Mouse (Mus musculus) hindbrain, embryonic 11.5 days (tissue): Measurements from ENCODE around the gene Ipo11. TPM values are rescaled to one million over a fixed set of nuclear protein-coding genes. Genes with fewer than 3 reads are reported as not detected.
A peak's percentile ranks its signal among the peaks of the same experiment; 100 is the strongest.

ENCODE experiments used
- ATAC-seq: fragments of 200-750 bp; cut with Nextera tagmentation; 2 replicates; pipeline ENCODE4 v1.8.0; 2017; ENCODE audit warnings: mild to moderate bottlenecking, moderate TSS enrichment, moderate library complexity; ENCODE audit not compliant: low FRiP score
- DNase-seq: peaks from one replicate; pipeline ENCODE4 v3.0.0-alpha.2; 2015; ENCODE audit warnings: low spot score
- H3K27ac ChIP-seq: fragments of 300-500 bp; sonication (generic); 2 replicates; pipeline ENCODE4 v1.5.1; 2014; ENCODE audit warnings: mild to moderate bottlenecking, low read depth, low read length
- H3K27me3 ChIP-seq: fragments of 300-500 bp; sonication (generic); 2 replicates; pipeline ENCODE4 v1.6.1; 2014; ENCODE audit warnings: mild to moderate bottlenecking, low read length, moderate library complexity, mixed read lengths; ENCODE audit not compliant: control insufficient read depth, insufficient read depth
- H3K36me3 ChIP-seq: fragments of 300-500 bp; sonication (generic); 2 replicates; pipeline ENCODE4 v1.6.1; 2014; ENCODE audit warnings: mild to moderate bottlenecking, low read length, moderate library complexity, mixed read lengths; ENCODE audit not compliant: control insufficient read depth, insufficient read depth
- H3K4me1 ChIP-seq: fragments of 300-500 bp; sonication (generic); replicated peaks from 2 replicates; pipeline ENCODE4 v1.6.1; 2014; ENCODE audit warnings: low read length, mixed read lengths; ENCODE audit not compliant: control insufficient read depth, insufficient read depth
- H3K4me2 ChIP-seq: fragments of 300-500 bp; sonication (generic); replicated peaks from 2 replicates; pipeline ENCODE4 v1.6.1; 2014; ENCODE audit warnings: mild to moderate bottlenecking, low read depth, low read length
- H3K4me3 ChIP-seq: fragments of 300-500 bp; sonication (generic); 2 replicates; pipeline ENCODE4 v1.5.1; 2014; ENCODE audit warnings: low read depth, low read length
- H3K9ac ChIP-seq: fragments of 300-500 bp; sonication (generic); 2 replicates; pipeline ENCODE4 v1.6.1; 2014; ENCODE audit warnings: low read depth, low read length
- H3K9me3 ChIP-seq: fragments of 300-500 bp; sonication (generic); 2 replicates; pipeline ENCODE4 v1.6.1; 2016; ENCODE audit warnings: low read length; ENCODE audit not compliant: control insufficient read depth
- WGBS: fragments of 180-500 bp; shearing (Covaris S2); extraction: QIAGEN DNeasy Blood & Tissue Kit; methylation state at CpG from one replicate; pipeline ENCODE4 v1.1.7; 2014; 5-methylcytosine and 5-hydroxymethylcytosine counted together
- polyA plus RNA-seq: library from polyadenylated mRNA; unstranded; fragments of >200 nt; fragmentation: Nextera tagmentation; extraction: Ambion mirVana; gene quantifications from 2 replicates; pipeline ENCODE4 v1.2.1, GENCODE M21; 2014

Gene Ipo11
- polyA plus RNA-seq, 1 experiment from 2014 or later, result 69.5 TPM

GRCm38 (mm10) chr13:106788817-106789216, 147.9 kb downstream of the Ipo11 start:
- 81% methylated on average over 7 of the region's 7 CpGs for WGBS
- no peak overlapping the region for H3K27ac ChIP-seq
- H3K9ac ChIP-seq, result no peak overlapping the region
- no peak overlapping the region for H3K4me2 ChIP-seq
- H3K4me1 ChIP-seq, result no peaks in the 10 kb centered on the region
- H3K9me3 ChIP-seq, result no peaks in the 10 kb centered on the region
- no peak for ATAC-seq
- H3K27me3 ChIP-seq, result no peaks in the 10 kb centered on the region
- H3K36me3 ChIP-seq, result no peaks in the 10 kb centered on the region
- peak; percentile 11 for DNase-seq
- no peak overlapping the region for H3K4me3 ChIP-seq

GRCm38 (mm10) chr13:106768807-106769206, 168.0 kb downstream of the Ipo11 start:
- 90% methylated on average over 10 of the region's 10 CpGs for WGBS
- ATAC-seq, result no peak
- DNase-seq, result no peak

GRCm38 (mm10) chr13:106762611-106763010, 174.1 kb downstream of the Ipo11 start:
- no peak for DNase-seq
- Histone ChIP-seq H3K9me3 (no peaks in the 10 kb centered on the region), H3K4me3 (no peak overlapping the region), H3K27me3 (no peaks in the 10 kb centered on the region), H3K27ac (no peak overlapping the region), H3K4me2 (no peak overlapping the region), H3K4me1 (no peaks in the 10 kb centered on the region), H3K36me3 (no peaks in the 10 kb centered on the region), H3K9ac (no peak overlapping the region)
- WGBS, result 57% methylated on average over 1 of the region's 1 CpGs
- ATAC-seq, result no peak

More at GRCm38 (mm10) chr13:106768807-106769206, 168.0 kb downstream of the Ipo11 start:
- no peak overlapping the region for H3K27ac ChIP-seq
- H3K36me3 ChIP-seq, result no peaks in the 10 kb centered on the region
- no peak overlapping the region for H3K4me2 ChIP-seq
- H3K4me3 ChIP-seq, result no peak overlapping the region
- no peak overlapping the region for H3K9ac ChIP-seq
- no peaks in the 10 kb centered on the region for H3K9me3 ChIP-seq
- H3K4me1 ChIP-seq, result no peaks in the 10 kb centered on the region
- H3K27me3 ChIP-seq, result no peaks in the 10 kb centered on the region

- DNase-seq, result no peak
- 0 out of 2 replicates have a peak, but pooled peaks have one; percentile 40 for ATAC-seq
- H3K27me3 ChIP-seq, result no peaks in the 10 kb centered on the region
- H3K9me3 ChIP-seq, result no peaks in the 10 kb centered on the region
- no peaks in the 10 kb centered on the region for H3K4me1 ChIP-seq
- no peak overlapping the region for H3K4me3 ChIP-seq
- no peaks in the 10 kb centered on the region for H3K36me3 ChIP-seq
- H3K4me2 ChIP-seq, result no peak overlapping the region
- no peak overlapping the region for H3K27ac ChIP-seq
- H3K9ac ChIP-seq, result no peak overlapping the region
- WGBS, result 88% methylated on average over 1 of the region's 1 CpGs
These were observed 175.1 kb downstream of the Ipo11 start for GRCm38 (mm10) chr13:106761661-106762060.

- Histone ChIP-seq H3K9me3 (no peaks in the 10 kb centered on the region), H3K27ac (no peak overlapping the region), H3K4me3 (no peak overlapping the region), H3K9ac (no peak overlapping the region), H3K4me2 (no peak overlapping the region), H3K4me1 (no peaks in the 10 kb centered on the region), H3K27me3 (no peaks in the 10 kb centered on the region), H3K36me3 (no peaks in the 10 kb centered on the region)
- no peak for ATAC-seq
- DNase-seq, result no peak
- WGBS, result 79% methylated on average over 14 of the region's 14 CpGs
These were observed 176.4 kb downstream of the Ipo11 start for GRCm38 (mm10) chr13:106760232-106760875.

- H3K9ac ChIP-seq, result no peak overlapping the region
- no peaks in the 10 kb centered on the region for H3K36me3 ChIP-seq
- no peaks in the 10 kb centered on the region for H3K4me1 ChIP-seq
- H3K9me3 ChIP-seq, result no peaks in the 10 kb centered on the region
- H3K27ac ChIP-seq, result no peak overlapping the region
- no peak overlapping the region for H3K4me3 ChIP-seq
- ATAC-seq (no peak), DNase-seq (no peak)
- WGBS, result 71% methylated on average over 5 of the region's 5 CpGs
- H3K27me3 ChIP-seq, result no peaks in the 10 kb centered on the region
- no peak overlapping the region for H3K4me2 ChIP-seq
These were observed 180.9 kb downstream of the Ipo11 start for GRCm38 (mm10) chr13:106755892-106756291.

- DNase-seq (no peak), ATAC-seq (no peak)
- H3K9ac ChIP-seq, result no peak overlapping the region
- no peaks in the 10 kb centered on the region for H3K9me3 ChIP-seq
- H3K4me1 ChIP-seq, result no peaks in the 10 kb centered on the region
- no peaks in the 10 kb centered on the region for H3K27me3 ChIP-seq
- H3K4me3 ChIP-seq, result no peak overlapping the region
- WGBS, result 85% methylated on average over 3 of the region's 3 CpGs
- H3K36me3 ChIP-seq, result no peaks in the 10 kb centered on the region
- no peak overlapping the region for H3K4me2 ChIP-seq
- no peak overlapping the region for H3K27ac ChIP-seq
These were observed 182.5 kb downstream of the Ipo11 start for GRCm38 (mm10) chr13:106754216-106754615.

- DNase-seq (no peak), ATAC-seq (no peak)
- no peak overlapping the region for H3K9ac ChIP-seq
- no peaks in the 10 kb centered on the region for H3K4me1 ChIP-seq
- no peak overlapping the region for H3K4me3 ChIP-seq
- H3K9me3 ChIP-seq, result no peaks in the 10 kb centered on the region
- H3K4me2 ChIP-seq, result no peak overlapping the region
- H3K36me3 ChIP-seq, result no peaks in the 10 kb centered on the region
- no peak overlapping the region for H3K27ac ChIP-seq
- WGBS, result 86% methylated on average over 1 of the region's 1 CpGs
- H3K27me3 ChIP-seq, result no peaks in the 10 kb centered on the region
These were observed 184.8 kb downstream of the Ipo11 start for GRCm38 (mm10) chr13:106751951-106752350.

- Histone ChIP-seq H3K36me3 (no peaks in the 10 kb centered on the region), H3K4me2 (no peak overlapping the region), H3K27me3 (no peaks in the 10 kb centered on the region), H3K9me3 (no peaks in the 10 kb centered on the region), H3K9ac (no peak overlapping the region), H3K4me3 (no peak overlapping the region), H3K4me1 (no peaks in the 10 kb centered on the region), H3K27ac (no peak overlapping the region)
- DNase-seq (no peak), ATAC-seq (no peak)
- 92% methylated on average over 5 of the region's 5 CpGs for WGBS
These were observed 189.9 kb downstream of the Ipo11 start for GRCm38 (mm10) chr13:106746823-106747222.
